Mouse (Mus musculus): ENCODE results near the gene Arhgap28.

DNA sequence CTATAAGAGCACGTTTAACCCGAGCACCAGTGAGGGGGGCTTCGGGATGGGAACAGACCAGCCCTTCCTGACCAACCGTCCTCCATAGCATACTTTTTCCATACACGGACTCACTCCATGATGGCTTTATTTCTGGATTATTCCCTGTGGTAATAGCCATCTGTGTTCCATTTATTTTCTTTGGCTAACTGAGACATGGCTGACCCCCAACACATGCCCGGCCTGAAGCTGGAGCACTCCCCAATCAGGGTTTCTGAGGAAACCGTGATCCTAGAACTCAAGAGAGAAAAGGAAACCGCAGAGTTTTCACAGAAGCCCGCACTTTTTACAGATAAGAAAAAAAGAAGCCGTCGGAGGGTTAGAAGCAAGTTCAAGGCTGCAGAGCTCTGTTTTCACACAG is 91.9 kb downstream of the Arhgap28 start:
- no peak for TF ChIP-seq POLR2A (IDR thresholded peaks at IDR 0.05; ENCODE audit: borderline replicate concordance, extremely low read depth, insufficient read depth, insufficient read length, poor library complexity, severe bottlenecking)
- TF ChIP-seq CTCF (IDR thresholded peaks at IDR 0.05; ENCODE audit: borderline replicate concordance, extremely low read depth, insufficient read depth, insufficient read length): no peak
